Mouse (Mus musculus) testis, adult 10 weeks (tissue): ENCODE measurements around the gene Fmo9. TPM values are rescaled to one million over a fixed set of nuclear protein-coding genes. Genes with fewer than 3 reads are reported as not detected.

Source experiments
- polyA plus RNA-seq: library from polyadenylated mRNA; stranded (reverse); fragments of 350-450 nt; fragmentation: Illumina TruSeq; extraction: RNeasy Lipid Tissue Mini Kit (QIAGEN cat#74804); gene quantifications from one replicate; pipeline ENCODE4 v1.2.3, GENCODE M21; 2014; ENCODE audit warnings: low read depth, low replicate concordance

Fmo9 gene
- polyA plus RNA-seq: not detected

DNA sequence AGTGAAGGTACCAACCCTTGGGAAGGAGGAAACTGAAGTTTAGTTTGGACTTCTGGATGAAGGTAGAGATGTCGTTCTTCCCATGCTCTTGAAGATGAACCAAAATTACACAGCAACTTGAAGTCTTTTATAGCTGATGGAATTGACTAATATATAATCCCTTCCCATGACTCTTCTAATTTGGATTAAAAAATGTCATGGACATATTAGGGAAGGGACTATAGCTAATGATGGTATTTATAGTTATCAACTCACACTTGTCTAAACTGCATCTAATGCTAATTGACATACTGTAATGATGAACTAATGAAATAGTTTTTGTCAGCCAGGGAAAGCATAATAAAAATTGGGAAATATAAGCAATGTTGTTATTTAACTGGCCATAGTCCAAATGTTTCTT lies at the start of gene Fmo9:
Gene Fmo9, minus strand, starts transcription at position 101 of the 400 bp plus-strand sequence.

DNA sequence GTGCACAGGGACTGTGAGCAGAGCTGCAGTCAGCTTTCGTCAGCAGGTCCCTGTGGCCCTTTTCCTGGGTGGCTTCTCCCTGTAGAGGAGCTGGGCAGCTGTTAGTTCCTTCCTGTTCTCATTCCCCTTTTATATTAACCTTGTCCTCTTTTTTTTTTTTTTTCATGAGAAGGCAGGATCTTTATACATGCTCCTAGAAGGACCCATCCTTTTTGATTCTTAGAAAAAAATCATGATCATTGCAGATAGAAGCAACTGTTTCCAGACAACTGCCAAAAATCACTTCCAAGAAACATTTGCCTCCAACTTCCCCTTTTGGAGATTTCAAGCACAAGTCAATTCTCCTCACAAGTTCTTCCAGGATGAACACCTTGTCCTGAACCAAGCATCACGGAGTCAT lies 34.1 kb downstream of the Fmo9 start, which contains the start of gene Gm4847:
Gene Gm4847, minus strand, starts transcription at position 101 of the 400 bp plus-strand sequence.

Other genes with a start within 250 kb of the Fmo9 start
- 2.3 TPM for gene Gm4846, start 184.3 kb downstream of the Fmo9 start, polyA plus RNA-seq
- not detected for gene Gm4847, start 34.2 kb downstream of the Fmo9 start, polyA plus RNA-seq